Mouse (Mus musculus): ENCODE measurements at regions not wholly inside any gene's neighbourhood (a gene's known extent, or its start where the extent isn't known, plus 50 kb on each side); places are given as distances from the start of the nearest gene placed in this dataset.

DNA sequence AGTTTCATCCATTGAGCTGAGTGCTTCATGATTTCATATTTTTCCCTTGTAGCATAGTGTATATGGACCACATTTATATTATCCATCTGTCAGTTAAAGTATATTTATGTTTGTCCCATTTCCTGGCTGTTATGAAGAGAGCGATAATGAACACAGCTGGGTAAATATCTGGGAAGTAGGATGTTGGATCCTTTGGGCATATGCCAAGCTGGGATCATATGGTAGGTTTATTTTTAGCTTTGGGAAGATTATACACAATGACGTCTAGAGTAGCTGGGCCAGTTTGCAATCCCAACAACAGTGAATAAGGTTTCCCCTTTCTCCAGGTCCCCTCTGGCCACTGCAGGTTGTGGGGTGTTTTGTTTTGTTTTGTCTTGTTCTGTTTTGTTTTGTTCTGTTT is 164.5 kb downstream of the Gm765 start:
- Histone ChIP-seq H3K27me3 (replicated peaks; ENCODE audit: control insufficient read depth, insufficient read depth, low read length) (no peaks in the 10 kb centered on the region), H3K36me3 (ENCODE audit: control insufficient read depth, insufficient read depth, low read length) (no peaks in the 10 kb centered on the region), H3K27ac (ENCODE audit: low read depth, low read length) (no peak overlapping the region), H3K4me3 (ENCODE audit: low read depth, low read length) (no peak overlapping the region), H3K9me3 (ENCODE audit: control insufficient read depth, low read length) (no peaks in the 10 kb centered on the region), H3K4me2 (no peak overlapping the region), H3K9ac (ENCODE audit: low read depth, low read length) (no peak overlapping the region), H3K4me1 (replicated peaks; ENCODE audit: control insufficient read depth, insufficient read depth, low read length) (no peaks in the 10 kb centered on the region)
- ATAC-seq (replicated peaks; ENCODE audit: low FRiP score) (no peak), DNase-seq (ENCODE audit: low spot score) (no peak)
- 73% methylated on average over 2 of the region's 2 CpGs for WGBS

DNA sequence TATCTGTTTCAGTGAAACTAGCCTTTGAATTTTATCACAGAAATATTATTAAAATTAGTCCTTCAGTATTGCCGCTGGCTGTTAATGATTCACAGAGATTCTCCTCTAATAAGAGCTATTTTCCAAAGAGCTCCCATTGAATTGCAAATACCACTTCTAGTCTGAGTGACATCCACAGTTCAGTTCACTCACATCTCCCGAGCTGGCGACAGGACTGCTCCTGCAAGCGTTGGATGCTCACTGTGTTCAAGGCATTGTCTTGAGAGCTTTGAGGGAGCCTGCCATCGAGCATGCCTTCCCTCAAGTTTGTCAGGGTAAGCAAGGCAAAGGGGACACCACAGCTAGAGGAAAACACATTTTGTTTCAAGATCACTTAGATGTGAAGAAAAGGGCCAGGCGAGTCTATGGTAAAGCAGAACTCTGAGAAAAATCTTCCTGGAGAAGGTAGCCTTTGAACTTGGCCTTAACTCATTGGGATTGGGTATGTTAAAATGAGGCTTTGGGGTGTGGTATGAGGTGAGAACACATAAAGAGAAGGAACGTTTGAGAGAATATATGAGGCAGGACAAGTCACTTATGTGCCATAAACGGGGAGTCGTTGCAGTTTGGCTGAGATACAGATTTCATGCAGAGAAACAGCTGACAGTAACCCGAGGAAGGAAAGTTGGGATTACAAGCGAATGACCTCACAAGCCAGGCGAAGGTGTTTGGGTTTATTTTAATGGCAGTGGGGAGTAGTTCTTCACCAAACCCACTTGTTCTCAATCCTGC is 193.3 kb downstream of the Gm765 start:
- Histone ChIP-seq H3K4me2 (no peak overlapping the region), H3K9ac (ENCODE audit: low read depth, low read length) (no peak overlapping the region), H3K27ac (ENCODE audit: low read depth, low read length) (no peak overlapping the region), H3K4me1 (replicated peaks; ENCODE audit: control insufficient read depth, insufficient read depth, low read length) (no peaks in the 10 kb centered on the region), H3K36me3 (ENCODE audit: control insufficient read depth, insufficient read depth, low read length) (no peaks in the 10 kb centered on the region), H3K9me3 (ENCODE audit: control insufficient read depth, low read length) (no peaks in the 10 kb centered on the region), H3K27me3 (replicated peaks; ENCODE audit: control insufficient read depth, insufficient read depth, low read length) (no peaks in the 10 kb centered on the region), H3K4me3 (ENCODE audit: low read depth, low read length) (no peak overlapping the region)
- ATAC-seq (replicated peaks; ENCODE audit: low FRiP score) (no peak), DNase-seq (ENCODE audit: low spot score) (no peak)
- 74% methylated on average over 12 of the region's 12 CpGs for WGBS

DNA sequence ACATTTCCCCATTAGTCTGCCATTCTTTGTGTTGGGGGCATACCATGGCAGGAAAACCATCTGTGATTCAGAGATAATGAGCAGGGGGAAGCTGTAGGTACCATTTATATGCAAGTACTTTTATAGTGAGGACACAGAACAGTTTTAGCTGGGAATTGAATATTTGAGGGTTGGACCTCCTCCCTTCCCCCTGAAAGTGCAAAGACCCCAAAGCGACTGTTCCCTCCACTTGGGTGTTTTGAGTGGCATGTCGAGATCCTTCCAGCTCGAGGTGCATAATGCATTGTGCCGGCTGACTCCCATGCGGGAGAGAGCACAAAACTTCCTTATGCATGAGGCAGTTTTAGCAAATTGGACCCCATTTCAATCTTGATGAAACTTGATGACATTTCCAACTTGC is 194.7 kb downstream of the Gm765 start:
- Histone ChIP-seq H3K36me3 (ENCODE audit: control insufficient read depth, insufficient read depth, low read length) (no peaks in the 10 kb centered on the region), H3K4me3 (ENCODE audit: low read depth, low read length) (no peak overlapping the region), H3K27me3 (replicated peaks; ENCODE audit: control insufficient read depth, insufficient read depth, low read length) (no peaks in the 10 kb centered on the region), H3K4me1 (replicated peaks; ENCODE audit: control insufficient read depth, insufficient read depth, low read length) (no peaks in the 10 kb centered on the region), H3K9me3 (ENCODE audit: control insufficient read depth, low read length) (no peaks in the 10 kb centered on the region), H3K9ac (ENCODE audit: low read depth, low read length) (no peak overlapping the region), H3K4me2 (no peak overlapping the region), H3K27ac (ENCODE audit: low read depth, low read length) (no peak overlapping the region)
- ATAC-seq (replicated peaks; ENCODE audit: low FRiP score), result no peak
- DNase-seq (ENCODE audit: low spot score), result no peak
- 85% methylated on average over 5 of the region's 5 CpGs for WGBS

DNA sequence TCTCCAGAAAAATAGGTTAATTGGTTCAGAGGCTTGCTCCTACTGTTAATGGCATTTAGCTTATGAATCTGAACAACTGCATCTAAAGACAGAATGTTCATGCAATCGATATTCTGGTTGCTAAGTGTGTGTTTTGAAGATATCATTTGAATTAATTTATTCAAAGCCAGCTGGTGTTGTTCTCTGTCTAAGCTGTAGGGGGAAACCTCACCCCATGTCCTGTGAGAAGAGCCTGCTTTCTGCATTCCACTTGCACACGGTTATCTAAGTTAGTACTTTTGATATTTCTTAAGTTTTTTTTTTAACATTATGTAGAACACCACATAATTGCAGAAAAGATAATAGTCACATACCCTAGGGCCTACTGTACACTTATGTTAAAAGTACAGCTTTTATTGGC is 209.6 kb downstream of the Gm765 start:
- 34% methylated on average over 2 of the region's 2 CpGs for WGBS
- no peak overlapping the region for H3K4me2 ChIP-seq
- no peaks in the 10 kb centered on the region for H3K4me1 ChIP-seq (replicated peaks; ENCODE audit: control insufficient read depth, insufficient read depth, low read length)
- no peak overlapping the region for H3K9ac ChIP-seq (ENCODE audit: low read depth, low read length)
- H3K9me3 ChIP-seq (ENCODE audit: control insufficient read depth, low read length), result no peaks in the 10 kb centered on the region
- ATAC-seq (replicated peaks; ENCODE audit: low FRiP score) (no peak), DNase-seq (ENCODE audit: low spot score) (no peak)
- H3K27ac ChIP-seq (ENCODE audit: low read depth, low read length), result no peak overlapping the region
- H3K4me3 ChIP-seq (ENCODE audit: low read depth, low read length), result no peak overlapping the region
- H3K27me3 ChIP-seq (replicated peaks; ENCODE audit: control insufficient read depth, insufficient read depth, low read length), result no peaks in the 10 kb centered on the region
- no peaks in the 10 kb centered on the region for H3K36me3 ChIP-seq (ENCODE audit: control insufficient read depth, insufficient read depth, low read length)

DNA sequence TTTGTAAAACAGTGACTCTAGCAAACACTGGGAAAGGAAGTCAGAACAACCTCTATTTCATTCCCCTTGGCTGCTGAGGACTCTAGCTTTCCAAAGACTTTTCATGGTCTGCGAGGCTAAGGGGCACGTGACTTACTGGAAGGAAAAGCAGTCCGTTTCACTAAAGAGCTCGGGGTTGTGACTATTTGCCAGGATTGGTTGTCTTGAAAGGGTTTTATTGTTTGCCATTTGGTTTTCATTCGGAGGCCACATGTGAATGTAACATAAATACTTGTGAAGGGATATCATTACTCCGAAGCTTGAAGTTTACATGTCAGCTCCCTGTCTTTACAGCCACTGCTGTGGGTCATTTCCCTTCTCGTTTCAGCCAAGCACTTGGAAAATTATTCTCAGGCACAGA is 217.1 kb downstream of the Gm765 start:
- ATAC-seq (replicated peaks; ENCODE audit: low FRiP score) (no peak), DNase-seq (ENCODE audit: low spot score) (no peak)
- no peaks in the 10 kb centered on the region for H3K27me3 ChIP-seq (replicated peaks; ENCODE audit: control insufficient read depth, insufficient read depth, low read length)
- H3K36me3 ChIP-seq (ENCODE audit: control insufficient read depth, insufficient read depth, low read length), result no peaks in the 10 kb centered on the region
- H3K4me3 ChIP-seq (ENCODE audit: low read depth, low read length), result no peak overlapping the region
- no peak overlapping the region for H3K4me2 ChIP-seq
- H3K9ac ChIP-seq (ENCODE audit: low read depth, low read length), result no peak overlapping the region
- H3K4me1 ChIP-seq (replicated peaks; ENCODE audit: control insufficient read depth, insufficient read depth, low read length), result no peaks in the 10 kb centered on the region
- no peaks in the 10 kb centered on the region for H3K9me3 ChIP-seq (ENCODE audit: control insufficient read depth, low read length)
- H3K27ac ChIP-seq (ENCODE audit: low read depth, low read length), result no peak overlapping the region
- 81% methylated on average over 7 of the region's 7 CpGs for WGBS

DNA sequence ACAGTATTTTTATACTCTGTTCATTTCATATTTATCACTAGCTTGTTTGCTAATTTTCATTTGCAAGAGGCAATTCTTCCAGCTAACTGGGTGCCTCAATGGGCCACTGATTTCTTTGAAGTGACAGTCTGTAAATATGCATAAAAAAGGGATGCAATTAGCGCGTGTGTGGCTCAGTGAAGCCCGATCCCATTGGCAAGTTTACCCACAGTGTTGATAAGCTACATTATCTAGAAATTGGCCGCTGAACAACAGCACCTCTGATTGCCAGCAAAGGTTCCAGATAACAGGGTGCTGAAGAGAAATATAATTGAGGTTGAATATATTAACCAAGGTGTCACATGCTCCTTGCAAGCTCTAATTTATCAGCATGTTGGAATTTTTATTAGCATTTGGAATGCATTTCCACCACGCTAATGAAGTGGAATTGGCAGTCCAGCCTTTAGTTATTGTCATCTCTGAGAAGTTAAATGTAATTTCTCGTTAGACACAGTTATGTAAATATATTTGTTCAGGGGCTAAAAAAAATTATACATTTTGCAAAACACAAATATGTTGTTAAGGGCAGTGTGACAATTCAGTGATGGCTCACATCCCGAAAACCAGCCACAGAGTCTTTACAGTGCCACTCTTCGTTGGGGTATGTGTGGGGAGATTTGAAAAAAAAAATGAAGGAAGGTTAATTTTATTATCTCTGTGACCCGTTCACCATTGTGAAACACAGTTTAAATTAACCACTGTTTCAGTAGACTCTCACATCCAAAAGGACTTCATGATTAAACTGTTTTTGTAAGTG is 224.0 kb downstream of the Gm765 start:
- H3K27me3 ChIP-seq (replicated peaks; ENCODE audit: control insufficient read depth, insufficient read depth, low read length), result no peaks in the 10 kb centered on the region
- no peaks in the 10 kb centered on the region for H3K4me1 ChIP-seq (replicated peaks; ENCODE audit: control insufficient read depth, insufficient read depth, low read length)
- WGBS, result 56% methylated on average over 9 of the region's 9 CpGs
- no peaks in the 10 kb centered on the region for H3K9me3 ChIP-seq (ENCODE audit: control insufficient read depth, low read length)
- H3K9ac ChIP-seq (ENCODE audit: low read depth, low read length), result no peak overlapping the region
- no peaks in the 10 kb centered on the region for H3K36me3 ChIP-seq (ENCODE audit: control insufficient read depth, insufficient read depth, low read length)
- DNase-seq (ENCODE audit: low spot score), result no peak
- no peak overlapping the region for H3K4me2 ChIP-seq
- no peak for ATAC-seq (replicated peaks; ENCODE audit: low FRiP score)
- no peak overlapping the region for H3K27ac ChIP-seq (ENCODE audit: low read depth, low read length)
- H3K4me3 ChIP-seq (ENCODE audit: low read depth, low read length), result no peak overlapping the region

DNA sequence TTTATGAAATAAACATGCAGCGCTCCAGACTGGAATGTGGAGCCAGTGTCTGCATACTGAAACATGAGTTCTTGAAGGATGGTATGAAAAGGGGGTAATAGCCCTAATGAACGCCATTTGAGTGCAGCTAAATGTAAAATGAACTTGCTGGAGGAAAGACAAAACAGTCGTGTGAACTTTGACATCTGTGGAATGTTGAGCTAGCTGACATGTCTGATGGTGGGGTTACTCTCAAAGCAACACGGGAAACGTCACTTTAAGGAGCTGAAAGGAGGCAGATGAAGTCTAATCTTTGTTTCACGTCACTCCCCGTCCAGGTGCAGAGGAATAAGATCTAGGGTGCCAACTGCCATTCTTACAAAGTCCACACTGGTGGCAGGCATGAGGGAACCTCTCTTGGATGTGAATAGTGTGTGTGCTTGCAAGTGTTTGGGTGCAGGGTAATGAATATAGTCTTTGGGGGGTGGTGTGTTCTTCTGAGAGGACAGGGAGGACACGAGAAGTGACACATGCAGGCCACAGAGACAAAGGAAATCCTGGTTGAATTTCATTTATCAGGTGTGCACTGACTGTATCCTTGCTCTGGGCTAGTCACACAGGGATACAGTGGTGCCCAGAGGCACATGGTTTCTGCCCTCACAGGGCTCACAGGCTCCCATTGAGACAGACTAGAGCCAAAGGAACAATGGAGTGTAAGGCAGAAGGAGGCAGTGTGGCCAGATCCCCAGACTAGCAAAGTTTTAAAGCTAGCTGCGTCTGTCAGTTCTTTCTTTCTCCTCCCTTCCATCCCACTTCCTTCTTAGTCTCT is 228.0 kb downstream of the Gm765 start:
- DNase-seq (ENCODE audit: low spot score) (no peak), ATAC-seq (replicated peaks; ENCODE audit: low FRiP score) (no peak)
- Histone ChIP-seq H3K9me3 (ENCODE audit: control insufficient read depth, low read length) (no peaks in the 10 kb centered on the region), H3K27me3 (replicated peaks; ENCODE audit: control insufficient read depth, insufficient read depth, low read length) (no peaks in the 10 kb centered on the region), H3K36me3 (ENCODE audit: control insufficient read depth, insufficient read depth, low read length) (no peaks in the 10 kb centered on the region), H3K27ac (ENCODE audit: low read depth, low read length) (no peak overlapping the region), H3K4me3 (ENCODE audit: low read depth, low read length) (no peak overlapping the region), H3K4me2 (no peak overlapping the region), H3K9ac (ENCODE audit: low read depth, low read length) (no peak overlapping the region), H3K4me1 (replicated peaks; ENCODE audit: control insufficient read depth, insufficient read depth, low read length) (no peaks in the 10 kb centered on the region)
- 49% methylated on average over 9 of the region's 9 CpGs for WGBS

DNA sequence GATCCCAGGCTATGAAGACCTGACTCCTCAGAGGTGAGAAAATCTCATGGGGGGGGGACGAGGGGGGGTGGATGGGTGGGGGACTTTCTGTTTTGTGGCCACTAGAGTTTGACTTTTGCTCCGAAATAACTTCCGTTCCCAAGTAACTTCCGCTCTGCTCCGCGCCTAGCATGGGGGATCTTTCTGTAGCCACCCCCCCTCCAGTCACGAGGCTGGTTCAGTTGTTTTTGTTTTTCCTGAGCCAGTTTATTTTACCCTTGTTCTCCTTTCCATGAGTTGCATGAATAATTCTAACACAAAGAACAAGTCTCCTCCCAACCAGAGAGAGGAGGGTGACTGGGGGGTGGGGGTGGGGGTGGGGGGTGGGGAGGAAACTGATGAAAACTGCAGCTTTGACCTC is 228.8 kb downstream of the Gm765 start:
- no peaks in the 10 kb centered on the region for H3K9me3 ChIP-seq (ENCODE audit: control insufficient read depth, low read length)
- whole genome bisulfite sequencing, result 32% methylated on average over 7 of the region's 7 CpGs
- no peak overlapping the region for H3K9ac ChIP-seq (ENCODE audit: low read depth, low read length)
- no peak overlapping the region for H3K4me3 ChIP-seq (ENCODE audit: low read depth, low read length)
- DNase-seq (ENCODE audit: low spot score), result no peak
- no peaks in the 10 kb centered on the region for H3K4me1 ChIP-seq (replicated peaks; ENCODE audit: control insufficient read depth, insufficient read depth, low read length)
- H3K36me3 ChIP-seq (ENCODE audit: control insufficient read depth, insufficient read depth, low read length), result no peaks in the 10 kb centered on the region
- no peak for ATAC-seq (replicated peaks; ENCODE audit: low FRiP score)
- H3K4me2 ChIP-seq, result peak overlapping the region; percentile 16; the same call in 1 of the 2 replicates
- no peak overlapping the region for H3K27ac ChIP-seq (ENCODE audit: low read depth, low read length)
- no peaks in the 10 kb centered on the region for H3K27me3 ChIP-seq (replicated peaks; ENCODE audit: control insufficient read depth, insufficient read depth, low read length)

Measured in liver, embryonic 11.5 days (tissue).